Mouse (Mus musculus): ENCODE measurements around the gene Gpa33. TPM values are rescaled to one million over a fixed set of nuclear protein-coding genes. Genes with fewer than 3 reads are reported as not detected.

The Gpa33 gene
- total and polyA plus RNA-seq, 2 experiments from 2014 or later = 0.07 to 0.65 TPM

DNA sequence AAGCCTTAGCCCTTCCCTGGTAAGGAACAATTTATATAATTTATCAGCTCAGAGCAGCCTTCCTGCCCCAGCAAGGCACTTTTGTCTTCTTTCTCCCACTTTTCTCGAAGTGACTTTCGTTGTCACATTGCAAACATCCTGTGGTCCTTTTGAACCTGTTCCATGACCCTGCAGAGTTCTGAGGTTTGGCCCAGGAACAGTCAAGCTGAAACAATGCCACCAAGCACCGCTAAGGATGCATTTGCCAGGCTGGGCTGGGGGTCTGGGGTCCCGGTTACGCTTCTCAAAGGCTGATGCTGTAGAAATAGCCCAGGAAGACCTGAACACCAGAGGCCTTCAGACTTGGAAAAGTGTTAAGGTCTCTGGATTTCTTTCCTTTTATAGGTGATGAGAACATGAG is 55.3 kb downstream of the Gpa33 start:
- no peak for TF ChIP-seq CTCF (IDR thresholded peaks at IDR 0.05; ENCODE audit: low read depth)
- TF ChIP-seq EP300 (IDR thresholded peaks at IDR 0.05; ENCODE audit: low read depth) = no peak
- ATAC-seq (ENCODE audit: insufficient read depth, low read depth) = no peak
- no peaks in the 10 kb centered on the region for H3K9me3 ChIP-seq (replicated peaks; ENCODE audit: control insufficient read depth, low read length)
- WGBS = 73% methylated on average over 5 of the region's 5 CpGs
- H3K9ac ChIP-seq (replicated peaks; ENCODE audit: low read depth, low read length) = no peak overlapping the region
- no peak overlapping the region for H3K27ac ChIP-seq (ENCODE audit: low read depth)
- H3K4me3 ChIP-seq (ENCODE audit: low read depth, low read length) = no peak overlapping the region
- no peak for DNase-seq (ENCODE audit: low spot score)
- no peaks in the 10 kb centered on the region for H3K36me3 ChIP-seq (replicated peaks; ENCODE audit: control insufficient read depth, insufficient read depth, low read length)
- H3K4me2 ChIP-seq (ENCODE audit: low read depth, low read length) = no peak overlapping the region
- H3K27me3 ChIP-seq (ENCODE audit: control insufficient read depth, insufficient read depth, low read length) = no peaks in the 10 kb centered on the region
- H3K4me1 ChIP-seq (ENCODE audit: control insufficient read depth, insufficient read depth) = no peaks in the 10 kb centered on the region

DNA sequence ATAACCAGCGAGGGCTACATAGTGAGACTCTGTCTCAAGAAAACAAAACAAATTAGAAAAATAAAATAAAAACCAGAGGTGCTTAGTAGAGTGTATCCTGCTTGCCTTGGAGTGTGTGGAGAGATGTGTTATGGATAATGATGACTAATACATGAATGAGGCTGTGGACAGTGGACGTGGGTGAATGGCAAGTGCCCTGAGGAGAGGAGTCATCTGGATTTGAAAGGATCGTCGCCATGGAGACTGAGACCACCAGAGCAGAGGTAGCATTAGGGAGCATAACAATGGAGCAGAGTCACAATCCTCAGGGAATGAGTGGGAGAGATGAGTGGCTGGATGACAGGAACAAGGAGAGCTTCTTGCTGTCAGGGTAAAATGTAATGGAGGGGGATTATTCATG is 59.8 kb downstream of the Gpa33 start:
- Histone ChIP-seq H3K9ac (replicated peaks; ENCODE audit: low read depth, low read length) (no peak overlapping the region), H3K4me1 (ENCODE audit: control insufficient read depth, insufficient read depth) (no peaks in the 10 kb centered on the region), H3K27ac (ENCODE audit: low read depth) (no peak overlapping the region), H3K9me3 (replicated peaks; ENCODE audit: control insufficient read depth, low read length) (no peaks in the 10 kb centered on the region), H3K4me3 (ENCODE audit: low read depth, low read length) (no peak overlapping the region), H3K27me3 (ENCODE audit: control insufficient read depth, insufficient read depth, low read length) (no peaks in the 10 kb centered on the region), H3K36me3 (replicated peaks; ENCODE audit: control insufficient read depth, insufficient read depth, low read length) (no peaks in the 10 kb centered on the region), H3K4me2 (ENCODE audit: low read depth, low read length) (no peak overlapping the region)
- ATAC-seq (ENCODE audit: insufficient read depth, low read depth) (no peak), DNase-seq (ENCODE audit: low spot score) (no peak)
- WGBS = 82% methylated on average over 4 of the region's 4 CpGs
- no peak for TF ChIP-seq EP300 (IDR thresholded peaks at IDR 0.05; ENCODE audit: low read depth)
- TF ChIP-seq CTCF (IDR thresholded peaks at IDR 0.05; ENCODE audit: low read depth) = no peak

DNA sequence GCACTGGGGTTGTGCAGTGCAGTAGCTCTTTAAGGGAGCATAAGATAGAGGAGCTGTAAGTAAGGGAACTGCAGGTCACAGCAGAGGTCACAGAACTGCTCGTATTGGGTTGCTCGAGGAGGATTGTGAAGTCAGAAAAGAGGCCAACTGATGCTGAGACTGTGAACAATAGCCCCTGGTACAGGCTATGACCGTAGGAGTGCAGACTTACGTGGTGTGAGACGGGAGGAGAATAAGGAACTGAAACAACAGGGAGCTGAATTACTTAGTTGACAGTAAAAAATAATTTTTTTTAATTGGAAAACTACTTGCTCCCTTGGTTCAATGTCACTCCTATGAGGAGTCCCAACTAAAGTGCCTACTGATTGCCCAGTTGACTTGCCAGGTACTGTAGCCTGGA is 74.1 kb downstream of the Gpa33 start:
- 56% methylated on average over 5 of the region's 5 CpGs for WGBS
- no peak overlapping the region for H3K4me2 ChIP-seq (ENCODE audit: low read depth, low read length)
- no peaks in the 10 kb centered on the region for H3K9me3 ChIP-seq (replicated peaks; ENCODE audit: control insufficient read depth, low read length)
- no peak overlapping the region for H3K4me3 ChIP-seq (ENCODE audit: low read depth, low read length)
- ATAC-seq (ENCODE audit: insufficient read depth, low read depth) (no peak), DNase-seq (ENCODE audit: low spot score) (no peak)
- TF ChIP-seq CTCF (IDR thresholded peaks at IDR 0.05; ENCODE audit: low read depth) (no peak), EP300 (IDR thresholded peaks at IDR 0.05; ENCODE audit: low read depth) (no peak)
- H3K4me1 ChIP-seq (ENCODE audit: control insufficient read depth, insufficient read depth) = no peaks in the 10 kb centered on the region
- no peaks in the 10 kb centered on the region for H3K27me3 ChIP-seq (ENCODE audit: control insufficient read depth, insufficient read depth, low read length)
- no peak overlapping the region for H3K9ac ChIP-seq (replicated peaks; ENCODE audit: low read depth, low read length)
- H3K36me3 ChIP-seq (replicated peaks; ENCODE audit: control insufficient read depth, insufficient read depth, low read length) = no peaks in the 10 kb centered on the region
- H3K27ac ChIP-seq (ENCODE audit: low read depth) = no peak overlapping the region

DNA sequence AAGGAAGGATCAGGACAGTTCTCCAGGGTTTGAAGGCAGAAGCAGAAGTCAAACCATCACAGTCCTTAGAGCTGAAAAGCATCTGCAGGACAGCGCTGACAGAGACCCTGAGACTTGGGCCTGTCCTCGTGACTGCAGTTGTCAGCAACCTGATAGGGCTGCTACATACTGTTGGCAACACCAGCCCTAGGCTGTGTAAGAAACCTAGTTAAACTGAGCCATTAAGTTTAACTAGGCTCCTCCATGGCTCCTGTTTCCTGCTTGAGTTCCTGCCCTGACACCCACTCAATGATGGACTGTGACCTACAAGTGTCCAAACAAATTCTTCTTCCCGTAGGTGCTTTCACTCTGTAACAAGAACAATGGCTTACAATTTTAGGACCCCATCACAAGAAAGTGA is 75.1 kb downstream of the Gpa33 start:
- no peak for DNase-seq (ENCODE audit: low spot score)
- Histone ChIP-seq H3K4me1 (ENCODE audit: control insufficient read depth, insufficient read depth) (no peaks in the 10 kb centered on the region), H3K27ac (ENCODE audit: low read depth) (no peak overlapping the region), H3K4me2 (ENCODE audit: low read depth, low read length) (no peak overlapping the region), H3K9ac (replicated peaks; ENCODE audit: low read depth, low read length) (no peak overlapping the region), H3K4me3 (ENCODE audit: low read depth, low read length) (no peak overlapping the region), H3K36me3 (replicated peaks; ENCODE audit: control insufficient read depth, insufficient read depth, low read length) (no peaks in the 10 kb centered on the region), H3K27me3 (ENCODE audit: control insufficient read depth, insufficient read depth, low read length) (no peaks in the 10 kb centered on the region), H3K9me3 (replicated peaks; ENCODE audit: control insufficient read depth, low read length) (no peaks in the 10 kb centered on the region)
- no peak for ATAC-seq (ENCODE audit: insufficient read depth, low read depth)
- TF ChIP-seq EP300 (IDR thresholded peaks at IDR 0.05; ENCODE audit: low read depth) (no peak), CTCF (IDR thresholded peaks at IDR 0.05; ENCODE audit: low read depth) (no peak)
- WGBS = 59% methylated on average over 3 of the region's 3 CpGs

DNA sequence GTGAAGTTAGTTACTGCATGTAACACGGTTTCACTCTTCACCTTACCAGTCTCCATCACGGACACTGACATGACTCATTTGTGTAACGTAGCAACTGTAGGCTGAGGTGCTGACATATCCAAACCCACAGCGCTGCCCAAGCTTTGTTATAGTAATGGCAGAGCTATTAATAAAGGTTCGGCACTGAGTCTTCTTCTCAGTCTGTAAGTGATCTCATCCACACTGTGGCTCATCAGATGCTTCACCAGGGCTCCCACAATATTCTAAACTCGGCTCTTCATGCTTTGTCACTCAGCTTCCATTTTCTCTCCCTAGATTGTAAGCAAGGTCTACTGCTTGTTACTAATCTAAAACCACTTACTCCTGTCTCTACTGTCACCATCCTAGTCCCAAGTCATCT is 79.3 kb downstream of the Gpa33 start:
- no peaks in the 10 kb centered on the region for H3K4me1 ChIP-seq (ENCODE audit: control insufficient read depth, insufficient read depth)
- DNase-seq (ENCODE audit: low spot score) (no peak), ATAC-seq (ENCODE audit: insufficient read depth, low read depth) (no peak)
- H3K27ac ChIP-seq (ENCODE audit: low read depth) = no peak overlapping the region
- TF ChIP-seq EP300 (IDR thresholded peaks at IDR 0.05; ENCODE audit: low read depth) = no peak
- WGBS = 44% methylated on average over 6 of the region's 6 CpGs
- no peaks in the 10 kb centered on the region for H3K36me3 ChIP-seq (replicated peaks; ENCODE audit: control insufficient read depth, insufficient read depth, low read length)
- no peak overlapping the region for H3K4me2 ChIP-seq (ENCODE audit: low read depth, low read length)
- H3K4me3 ChIP-seq (ENCODE audit: low read depth, low read length) = no peak overlapping the region
- H3K27me3 ChIP-seq (ENCODE audit: control insufficient read depth, insufficient read depth, low read length) = no peaks in the 10 kb centered on the region
- no peaks in the 10 kb centered on the region for H3K9me3 ChIP-seq (replicated peaks; ENCODE audit: control insufficient read depth, low read length)
- no peak overlapping the region for H3K9ac ChIP-seq (replicated peaks; ENCODE audit: low read depth, low read length)

DNA sequence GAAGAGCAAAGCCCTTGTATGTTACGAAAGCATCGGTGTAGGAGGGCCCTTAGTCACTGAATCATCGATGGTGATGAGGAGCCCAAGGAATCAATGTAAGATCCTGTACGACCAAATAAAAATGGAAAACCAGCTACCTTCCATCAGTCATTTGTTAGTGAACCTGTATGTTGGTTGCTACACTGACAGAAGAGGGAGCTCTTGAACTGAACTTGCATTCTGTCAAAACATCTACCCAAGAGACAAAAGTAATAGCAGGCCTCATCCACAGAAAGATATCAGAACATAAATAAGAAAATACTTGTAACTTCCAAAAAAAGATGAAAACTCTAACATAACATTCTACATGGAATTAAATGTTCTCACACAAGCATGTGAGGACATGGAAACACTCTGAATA is 84.1 kb downstream of the Gpa33 start:
- ATAC-seq (ENCODE audit: insufficient read depth, low read depth) = no peak
- no peaks in the 10 kb centered on the region for H3K9me3 ChIP-seq (replicated peaks; ENCODE audit: control insufficient read depth, low read length)
- H3K27me3 ChIP-seq (ENCODE audit: control insufficient read depth, insufficient read depth, low read length) = no peaks in the 10 kb centered on the region
- no peak for DNase-seq (ENCODE audit: low spot score)
- no peak overlapping the region for H3K9ac ChIP-seq (replicated peaks; ENCODE audit: low read depth, low read length)
- H3K27ac ChIP-seq (ENCODE audit: low read depth) = no peak overlapping the region
- no peak overlapping the region for H3K4me3 ChIP-seq (ENCODE audit: low read depth, low read length)
- H3K36me3 ChIP-seq (replicated peaks; ENCODE audit: control insufficient read depth, insufficient read depth, low read length) = no peaks in the 10 kb centered on the region
- TF ChIP-seq CTCF (IDR thresholded peaks at IDR 0.05; ENCODE audit: low read depth) = peak; percentile 35
- TF ChIP-seq EP300 (IDR thresholded peaks at IDR 0.05; ENCODE audit: low read depth) = no peak
- 81% methylated on average over 4 of the region's 4 CpGs for WGBS
- H3K4me1 ChIP-seq (ENCODE audit: control insufficient read depth, insufficient read depth) = no peaks in the 10 kb centered on the region
- H3K4me2 ChIP-seq (ENCODE audit: low read depth, low read length) = no peak overlapping the region

Other genes with a start within 250 kb of the Gpa33 start
- 15.3 and 27.0 TPM in 2 replicates for gene Pou2f1, start 127.6 kb upstream of the Gpa33 start, total RNA-seq (2014; rRNA removed; ENCODE audit: low replicate concordance)
- gene Pou2f1, start 127.6 kb upstream of the Gpa33 start, polyA plus RNA-seq (2015; fragmentation: Nextera tagmentation; extraction: Ambion mirVana) = 5.2 and 5.7 TPM in 2 replicates
- 33.2 and 40.1 TPM in 2 replicates for gene Dusp27, start 2.3 kb upstream of the Gpa33 start, total RNA-seq (2014; rRNA removed; ENCODE audit: low replicate concordance)
- 34.6 and 39.9 TPM in 2 replicates for gene Dusp27, start 2.3 kb upstream of the Gpa33 start, polyA plus RNA-seq (2015; fragmentation: Nextera tagmentation; extraction: Ambion mirVana)
- gene Mael, start 108.5 kb downstream of the Gpa33 start, total RNA-seq (2014; rRNA removed; ENCODE audit: low replicate concordance) = not detected in 2 replicates
- gene Mael, start 108.5 kb downstream of the Gpa33 start, polyA plus RNA-seq (2015; fragmentation: Nextera tagmentation; extraction: Ambion mirVana) = not detected in 2 replicates
- 1.9 and 6.9 TPM in 2 replicates for gene Ildr2, start 123.9 kb downstream of the Gpa33 start, total RNA-seq (2014; rRNA removed; ENCODE audit: low replicate concordance)
- 0.49 and 0.52 TPM in 2 replicates for gene Ildr2, start 123.9 kb downstream of the Gpa33 start, polyA plus RNA-seq (2015; fragmentation: Nextera tagmentation; extraction: Ambion mirVana)
- 24.7 and 26.3 TPM in 2 replicates for gene Tada1, start 248.9 kb downstream of the Gpa33 start, total RNA-seq (2014; rRNA removed; ENCODE audit: low replicate concordance)
- gene Tada1, start 248.9 kb downstream of the Gpa33 start, polyA plus RNA-seq (2015; fragmentation: Nextera tagmentation; extraction: Ambion mirVana) = 20.8 and 22.1 TPM in 2 replicates